Mouse (Mus musculus) neural tube, embryonic 15.5 days (tissue): ENCODE data around the gene Pgm2. TPM values are rescaled to one million over a fixed set of nuclear protein-coding genes. Genes with fewer than 3 reads are reported as not detected.

Experiments
- ATAC-seq: fragments of 200-750 bp; cut with Nextera tagmentation; 2 replicates; pipeline ENCODE4 v1.8.0; 2017; ENCODE audit warnings: mild to moderate bottlenecking, moderate TSS enrichment, moderate library complexity; ENCODE audit not compliant: low FRiP score
- H3K27ac ChIP-seq: fragments of 300-500 bp; sonication (generic); replicated peaks from 2 replicates; pipeline ENCODE4 v1.5.1; 2015; ENCODE audit warnings: mild to moderate bottlenecking, inconsistent platforms
- H3K27me3 ChIP-seq: fragments of 300-500 bp; sonication (generic); replicated peaks from 2 replicates; pipeline ENCODE4 v1.6.1; 2015; ENCODE audit warnings: inconsistent platforms
- H3K36me3 ChIP-seq: fragments of 300-500 bp; sonication (generic); 2 replicates; pipeline ENCODE4 v1.6.1; 2015; ENCODE audit warnings: inconsistent platforms
- H3K4me1 ChIP-seq: fragments of 300-500 bp; sonication (generic); 2 replicates; pipeline ENCODE4 v1.6.1; 2015; ENCODE audit warnings: inconsistent platforms
- H3K4me2 ChIP-seq: fragments of 300-500 bp; sonication (generic); 2 replicates; pipeline ENCODE4 v1.6.1; 2015; ENCODE audit warnings: inconsistent platforms, mild to moderate bottlenecking, moderate library complexity
- H3K4me3 ChIP-seq: fragments of 300-500 bp; sonication (generic); replicated peaks from 2 replicates; pipeline ENCODE4 v1.5.1; 2015; ENCODE audit warnings: mild to moderate bottlenecking, inconsistent platforms
- H3K9ac ChIP-seq: fragments of 300-500 bp; sonication (generic); replicated peaks from 2 replicates; pipeline ENCODE4 v1.6.1; 2015; ENCODE audit warnings: mild to moderate bottlenecking, inconsistent platforms
- H3K9me3 ChIP-seq: fragments of 300-500 bp; sonication (generic); replicated peaks from 2 replicates; pipeline ENCODE4 v1.6.1; 2016; ENCODE audit warnings: inconsistent platforms
- WGBS: fragments of 180-500 bp; shearing (Covaris S2); methylation state at CpG from one replicate; pipeline ENCODE4 v1.1.7; 2015; ENCODE audit warnings: mixed read lengths; 5-methylcytosine and 5-hydroxymethylcytosine counted together
- microRNA-seq: library from miRNA; unstranded; fragments of <30 nt; microRNA quantifications from one replicate; pipeline ENCODE4, GENCODE M21; 2017
- polyA plus RNA-seq: library from polyadenylated mRNA; unstranded; fragments of >200 nt; fragmentation: Nextera tagmentation; extraction: Ambion mirVana; gene quantifications from 2 replicates; pipeline ENCODE4 v1.2.1, GENCODE M21; 2015

Pgm2 gene
- polyA plus RNA-seq, 1 experiment from 2014 or later: 19.3 TPM

GRCm38 (mm10) chr5:64165826-64166225 lies 73.1 kb downstream of the Pgm2 start:
- WGBS: 55% methylated on average over 2 of the region's 2 CpGs
- H3K27me3 ChIP-seq: peaks cover 15% of the 10 kb centered on the region; the same call in 1 of the 2 replicates
- no peak overlapping the region for H3K4me3 ChIP-seq
- H3K9me3 ChIP-seq: no peaks in the 10 kb centered on the region
- H3K9ac ChIP-seq: no peak overlapping the region
- no peak for ATAC-seq
- H3K4me2 ChIP-seq: no peak overlapping the region
- H3K27ac ChIP-seq: no peak overlapping the region
- peaks cover 8% of the 10 kb centered on the region for H3K4me1 ChIP-seq
- no peaks in the 10 kb centered on the region for H3K36me3 ChIP-seq

GRCm38 (mm10) chr5:64168990-64169540 lies 76.3 kb downstream of the Pgm2 start:
- no peaks in the 10 kb centered on the region for H3K36me3 ChIP-seq
- H3K27ac ChIP-seq: no peak overlapping the region
- no peak for ATAC-seq
- no peak overlapping the region for H3K4me3 ChIP-seq
- 96% methylated on average over 10 of the region's 10 CpGs for WGBS
- H3K4me1 ChIP-seq: no peaks in the 10 kb centered on the region
- H3K9me3 ChIP-seq: no peaks in the 10 kb centered on the region
- no peak overlapping the region for H3K4me2 ChIP-seq
- no peak overlapping the region for H3K9ac ChIP-seq
- H3K27me3 ChIP-seq: no peaks in the 10 kb centered on the region

- no peak overlapping the region for H3K27ac ChIP-seq
- 55% methylated on average over 3 of the region's 3 CpGs for WGBS
- no peak overlapping the region for H3K4me2 ChIP-seq
- ATAC-seq: peak; percentile 46
- H3K9me3 ChIP-seq: no peaks in the 10 kb centered on the region
- no peak overlapping the region for H3K4me3 ChIP-seq
- 0 out of 2 replicates have a peak, but pooled peaks cover 3% of the 10 kb centered on the region for H3K4me1 ChIP-seq
- H3K36me3 ChIP-seq: no peaks in the 10 kb centered on the region
- no peaks in the 10 kb centered on the region for H3K27me3 ChIP-seq
- H3K9ac ChIP-seq: no peak overlapping the region
These were observed 80.1 kb downstream of the Pgm2 start for GRCm38 (mm10) chr5:64172884-64173283.

- Histone ChIP-seq H3K9ac (no peak overlapping the region), H3K4me1 (0 out of 2 replicates have a peak, but pooled peaks cover 3% of the 10 kb centered on the region), H3K27ac (no peak overlapping the region; the same call in 1 of the 2 replicates), H3K4me2 (peak overlapping the region; percentile 5; the same call in 1 of the 2 replicates), H3K9me3 (no peaks in the 10 kb centered on the region), H3K36me3 (no peaks in the 10 kb centered on the region), H3K4me3 (no peak overlapping the region), H3K27me3 (no peaks in the 10 kb centered on the region)
- peak; percentile 22 for ATAC-seq
- 61% methylated on average over 16 of the region's 16 CpGs for WGBS
These were observed 80.6 kb downstream of the Pgm2 start for GRCm38 (mm10) chr5:64173302-64173701.

- no peak overlapping the region for H3K4me3 ChIP-seq
- 0 out of 2 replicates have a peak, but pooled peaks cover 3% of the 10 kb centered on the region for H3K4me1 ChIP-seq
- H3K9me3 ChIP-seq: no peaks in the 10 kb centered on the region
- no peaks in the 10 kb centered on the region for H3K36me3 ChIP-seq
- ATAC-seq: no peak
- WGBS: 82% methylated on average over 5 of the region's 5 CpGs
- H3K9ac ChIP-seq: no peak overlapping the region
- H3K4me2 ChIP-seq: no peak overlapping the region
- H3K27ac ChIP-seq: no peak overlapping the region
- no peaks in the 10 kb centered on the region for H3K27me3 ChIP-seq
These were observed 81.7 kb downstream of the Pgm2 start for GRCm38 (mm10) chr5:64174429-64174935.

Small RNA genes within 50 kb of the gene (microRNA-seq; reads per million reads assigned to microRNA genes)
- gene Gm22395 (not detected), gene Gm23967 (not detected)

Other genes with a start within 250 kb of the Pgm2 start
- gene Rell1, start 124.1 kb upstream of the Pgm2 start, polyA plus RNA-seq: 7.9 and 10.4 TPM in 2 replicates
- gene Tbc1d1, start 63.4 kb downstream of the Pgm2 start, polyA plus RNA-seq: 13.5 and 17.0 TPM in 2 replicates